Mouse (Mus musculus): Measurements from ENCODE around the gene Erbb3. TPM values are rescaled to one million over a fixed set of nuclear protein-coding genes. Genes with fewer than 3 reads are reported as not detected.

The Erbb3 gene
- polyA plus RNA-seq, 1 experiment from 2014 or later: 1.2 TPM

- no peaks in the 10 kb centered on the region; the same call in none of the 2 replicates for H3K4me1 ChIP-seq (replicated peaks; ENCODE audit: control insufficient read depth, insufficient read depth, low read length)
- no peaks in the 10 kb centered on the region for H3K27me3 ChIP-seq (ENCODE audit: control insufficient read depth, insufficient read depth, low read length)
- peak; percentile 93 for DNase-seq (ENCODE audit: low spot score)
- H3K4me2 ChIP-seq (ENCODE audit: low read depth, low read length, severe bottlenecking): peak within 1 kb of the TSS; percentile 65
- H3K9ac ChIP-seq (ENCODE audit: low read length): peak within 1 kb of the TSS; percentile 94
- peak within 1 kb of the TSS; percentile 96 for H3K27ac ChIP-seq (ENCODE audit: low read depth, low read length)
- WGBS: under 1% methylated on average over 49 of the region's 50 CpGs
- peaks cover 9% of the 10 kb centered on the region; the same call in 1 of the 2 replicates for H3K36me3 ChIP-seq (ENCODE audit: control insufficient read depth, insufficient read depth, low read length)
- ATAC-seq (replicated peaks; ENCODE audit: low FRiP score): peak; percentile 89
- no peaks in the 10 kb centered on the region for H3K9me3 ChIP-seq (ENCODE audit: control insufficient read depth, low read length)
- peak within 1 kb of the TSS; percentile 81 for H3K4me3 ChIP-seq (ENCODE audit: low read depth, low read length)
Observed at GRCm38 (mm10) chr10:128547361-128548032, 42.0 kb downstream of the Erbb3 start, which contains the start of gene Zc3h10. TSS of gene Zc3h10 (minus strand) at chr10:128547774.

DNA sequence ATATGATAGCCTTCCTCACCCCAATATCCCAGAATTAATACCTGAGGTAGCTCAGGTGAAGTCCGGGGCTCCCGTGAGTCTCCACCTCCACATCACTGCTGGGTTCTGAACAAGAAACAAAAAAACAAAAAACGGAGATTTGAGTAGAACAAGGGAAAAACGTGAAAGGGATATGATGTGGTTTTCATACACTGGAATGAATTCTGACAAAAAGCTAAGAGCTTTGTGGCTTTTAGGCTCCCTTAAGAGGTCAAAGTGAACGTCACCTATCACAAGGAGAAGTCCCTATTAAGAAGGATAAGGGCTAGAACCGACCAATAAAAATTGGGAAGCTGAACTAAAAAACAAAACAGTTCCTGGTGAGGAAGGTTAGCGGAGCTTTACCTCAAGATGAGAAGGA lies 42.7 kb downstream of the Erbb3 start:
- Histone ChIP-seq H3K9ac (ENCODE audit: low read length) (peak overlapping the region; percentile 94), H3K36me3 (ENCODE audit: control insufficient read depth, insufficient read depth, low read length) (peaks cover 9% of the 10 kb centered on the region; the same call in 1 of the 2 replicates), H3K9me3 (ENCODE audit: control insufficient read depth, low read length) (no peaks in the 10 kb centered on the region), H3K27me3 (ENCODE audit: control insufficient read depth, insufficient read depth, low read length) (no peaks in the 10 kb centered on the region), H3K4me1 (replicated peaks; ENCODE audit: control insufficient read depth, insufficient read depth, low read length) (no peaks in the 10 kb centered on the region; the same call in none of the 2 replicates), H3K4me2 (ENCODE audit: low read depth, low read length, severe bottlenecking) (peak overlapping the region; percentile 65), H3K4me3 (ENCODE audit: low read depth, low read length) (peak overlapping the region; percentile 81), H3K27ac (ENCODE audit: low read depth, low read length) (no peak overlapping the region)
- ATAC-seq (replicated peaks; ENCODE audit: low FRiP score): no peak
- no peak for DNase-seq (ENCODE audit: low spot score)
- WGBS: 22% methylated on average over 7 of the region's 7 CpGs

- 16% methylated on average over 4 of the region's 4 CpGs for WGBS
- no peak for DNase-seq (ENCODE audit: low spot score)
- no peak overlapping the region for H3K9ac ChIP-seq (ENCODE audit: low read length)
Observed at GRCm38 (mm10) chr10:128546361-128546760, 43.1 kb downstream of the Erbb3 start.

DNA sequence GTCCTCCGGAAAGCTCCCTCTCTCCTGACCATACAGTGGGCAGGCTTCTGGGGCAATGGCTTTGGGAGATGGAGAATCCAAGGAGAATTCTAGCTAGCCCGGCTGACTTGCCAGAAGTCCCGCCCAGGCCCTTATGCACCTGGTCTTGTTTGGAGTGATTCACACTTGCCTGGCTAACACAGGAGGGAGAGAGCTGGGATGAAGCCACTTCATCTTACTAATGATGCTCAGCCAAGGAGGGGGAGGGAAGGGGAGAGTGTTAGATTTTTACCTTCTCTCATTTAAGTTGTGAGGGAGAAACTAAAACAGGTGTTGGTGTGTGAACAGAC lies 43.9 kb downstream of the Erbb3 start:
- DNase-seq (ENCODE audit: low spot score) (no peak), ATAC-seq (replicated peaks; ENCODE audit: low FRiP score) (no peak)
- Histone ChIP-seq H3K27ac (ENCODE audit: low read depth, low read length) (no peak overlapping the region), H3K9ac (ENCODE audit: low read length) (no peak overlapping the region), H3K4me2 (ENCODE audit: low read depth, low read length, severe bottlenecking) (no peak overlapping the region), H3K4me1 (replicated peaks; ENCODE audit: control insufficient read depth, insufficient read depth, low read length) (no peaks in the 10 kb centered on the region; the same call in none of the 2 replicates), H3K36me3 (ENCODE audit: control insufficient read depth, insufficient read depth, low read length) (peaks cover 9% of the 10 kb centered on the region; the same call in 1 of the 2 replicates), H3K27me3 (ENCODE audit: control insufficient read depth, insufficient read depth, low read length) (no peaks in the 10 kb centered on the region), H3K4me3 (ENCODE audit: low read depth, low read length) (no peak overlapping the region), H3K9me3 (ENCODE audit: control insufficient read depth, low read length) (no peaks in the 10 kb centered on the region)
- WGBS: 90% methylated on average over 3 of the region's 3 CpGs

More at GRCm38 (mm10) chr10:128546361-128546760, 43.1 kb downstream of the Erbb3 start:
- Histone ChIP-seq H3K27ac (ENCODE audit: low read depth, low read length) (no peak overlapping the region), H3K4me1 (replicated peaks; ENCODE audit: control insufficient read depth, insufficient read depth, low read length) (no peaks in the 10 kb centered on the region; the same call in none of the 2 replicates), H3K27me3 (ENCODE audit: control insufficient read depth, insufficient read depth, low read length) (no peaks in the 10 kb centered on the region), H3K4me3 (ENCODE audit: low read depth, low read length) (peak overlapping the region; percentile 81), H3K36me3 (ENCODE audit: control insufficient read depth, insufficient read depth, low read length) (peaks cover 9% of the 10 kb centered on the region; the same call in 1 of the 2 replicates), H3K4me2 (ENCODE audit: low read depth, low read length, severe bottlenecking) (peak overlapping the region; percentile 65; the same call in 1 of the 2 replicates), H3K9me3 (ENCODE audit: control insufficient read depth, low read length) (no peaks in the 10 kb centered on the region)
- no peak for ATAC-seq (replicated peaks; ENCODE audit: low FRiP score)

- no peak overlapping the region for H3K4me3 ChIP-seq (ENCODE audit: low read depth, low read length)
- DNase-seq (ENCODE audit: low spot score) (no peak), ATAC-seq (replicated peaks; ENCODE audit: low FRiP score) (no peak)
- WGBS: 96% methylated on average over 37 of the region's 37 CpGs
- H3K36me3 ChIP-seq (ENCODE audit: control insufficient read depth, insufficient read depth, low read length): peaks cover 9% of the 10 kb centered on the region; the same call in 1 of the 2 replicates
- H3K4me2 ChIP-seq (ENCODE audit: low read depth, low read length, severe bottlenecking): no peak overlapping the region
- no peak overlapping the region for H3K27ac ChIP-seq (ENCODE audit: low read depth, low read length)
- no peaks in the 10 kb centered on the region for H3K27me3 ChIP-seq (ENCODE audit: control insufficient read depth, insufficient read depth, low read length)
- H3K9me3 ChIP-seq (ENCODE audit: control insufficient read depth, low read length): no peaks in the 10 kb centered on the region
- H3K9ac ChIP-seq (ENCODE audit: low read length): no peak overlapping the region
- no peaks in the 10 kb centered on the region; the same call in none of the 2 replicates for H3K4me1 ChIP-seq (replicated peaks; ENCODE audit: control insufficient read depth, insufficient read depth, low read length)
Observed at GRCm38 (mm10) chr10:128544674-128545569, 44.5 kb downstream of the Erbb3 start.

DNA sequence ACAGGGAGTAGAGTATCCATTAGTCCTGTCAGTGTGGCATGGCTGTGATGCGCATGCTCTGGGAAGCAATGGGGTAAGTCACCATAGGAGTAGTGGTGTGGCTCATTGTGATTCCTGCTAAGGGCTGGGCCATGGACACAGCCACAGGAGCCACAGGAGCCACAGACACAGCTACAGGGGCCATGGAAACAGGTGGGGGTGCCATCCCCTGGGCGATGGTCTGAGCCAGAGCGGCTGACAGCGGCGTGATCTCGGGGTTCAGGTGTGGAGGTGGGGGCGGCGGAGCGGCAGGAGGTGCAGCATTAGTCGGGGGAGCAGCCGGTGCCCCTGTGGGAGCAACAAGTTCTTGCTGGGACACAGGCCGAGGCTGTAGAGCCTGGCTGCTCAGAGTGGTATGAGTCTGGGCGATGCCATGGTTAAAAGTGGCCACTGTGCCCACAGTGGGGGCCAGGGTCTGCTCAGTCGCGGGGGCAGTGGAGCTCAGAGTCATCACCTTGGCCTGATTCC lies 45.2 kb downstream of the Erbb3 start:
- Histone ChIP-seq H3K27ac (ENCODE audit: low read depth, low read length) (no peak overlapping the region), H3K9ac (ENCODE audit: low read length) (no peak overlapping the region), H3K4me1 (replicated peaks; ENCODE audit: control insufficient read depth, insufficient read depth, low read length) (no peaks in the 10 kb centered on the region; the same call in none of the 2 replicates), H3K4me3 (ENCODE audit: low read depth, low read length) (no peak overlapping the region), H3K27me3 (ENCODE audit: control insufficient read depth, insufficient read depth, low read length) (no peaks in the 10 kb centered on the region), H3K36me3 (ENCODE audit: control insufficient read depth, insufficient read depth, low read length) (peaks cover 9% of the 10 kb centered on the region; the same call in 1 of the 2 replicates), H3K4me2 (ENCODE audit: low read depth, low read length, severe bottlenecking) (no peak overlapping the region), H3K9me3 (ENCODE audit: control insufficient read depth, low read length) (no peaks in the 10 kb centered on the region)
- DNase-seq (ENCODE audit: low spot score) (no peak), ATAC-seq (replicated peaks; ENCODE audit: low FRiP score) (no peak)
- 95% methylated on average over 15 of the region's 15 CpGs for WGBS

- H3K4me1 ChIP-seq (replicated peaks; ENCODE audit: control insufficient read depth, insufficient read depth, low read length): no peaks in the 10 kb centered on the region; the same call in none of the 2 replicates
- H3K9ac ChIP-seq (ENCODE audit: low read length): no peak overlapping the region
- WGBS: 86% methylated on average over 2 of the region's 2 CpGs
- DNase-seq (ENCODE audit: low spot score) (no peak), ATAC-seq (replicated peaks; ENCODE audit: low FRiP score) (no peak)
- peaks cover 9% of the 10 kb centered on the region; the same call in 1 of the 2 replicates for H3K36me3 ChIP-seq (ENCODE audit: control insufficient read depth, insufficient read depth, low read length)
- no peak overlapping the region for H3K27ac ChIP-seq (ENCODE audit: low read depth, low read length)
- H3K27me3 ChIP-seq (ENCODE audit: control insufficient read depth, insufficient read depth, low read length): no peaks in the 10 kb centered on the region
- H3K9me3 ChIP-seq (ENCODE audit: control insufficient read depth, low read length): no peaks in the 10 kb centered on the region
- H3K4me2 ChIP-seq (ENCODE audit: low read depth, low read length, severe bottlenecking): no peak overlapping the region
- no peak overlapping the region for H3K4me3 ChIP-seq (ENCODE audit: low read depth, low read length)
Observed at GRCm38 (mm10) chr10:128543100-128543499, 46.4 kb downstream of the Erbb3 start.

DNA sequence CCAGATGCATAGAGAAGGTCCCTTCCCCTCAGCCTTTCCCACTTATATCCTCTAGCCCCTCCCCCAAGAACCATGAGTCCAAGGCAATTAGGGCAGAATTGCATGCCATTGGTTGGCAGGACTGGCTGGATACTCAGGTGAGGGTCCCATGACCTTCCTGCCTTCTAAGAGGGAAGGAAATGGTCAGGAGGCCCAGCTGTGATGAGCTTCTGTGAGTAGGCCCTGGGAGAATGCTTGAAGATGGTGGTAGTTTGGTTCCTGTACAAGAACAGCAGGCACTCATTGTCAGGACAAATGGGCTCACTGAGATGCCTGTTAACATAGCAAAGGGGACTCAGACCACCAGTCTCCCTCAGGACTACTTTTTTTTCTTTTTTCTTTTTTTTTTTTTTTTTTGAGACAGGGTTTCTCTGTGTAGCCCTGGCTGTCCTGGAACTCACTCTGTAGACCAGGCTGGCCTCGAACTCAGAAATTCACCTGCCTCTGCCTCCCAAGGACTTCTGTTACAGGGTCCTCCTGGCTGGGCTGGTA lies 51.0 kb downstream of the Erbb3 start:
- Histone ChIP-seq H3K36me3 (ENCODE audit: control insufficient read depth, insufficient read depth, low read length) (peaks cover under 1% of the 10 kb centered on the region; the same call in 1 of the 2 replicates), H3K9ac (ENCODE audit: low read length) (no peak overlapping the region), H3K4me3 (ENCODE audit: low read depth, low read length) (no peak overlapping the region), H3K4me2 (ENCODE audit: low read depth, low read length, severe bottlenecking) (no peak overlapping the region), H3K27ac (ENCODE audit: low read depth, low read length) (no peak overlapping the region), H3K27me3 (ENCODE audit: control insufficient read depth, insufficient read depth, low read length) (no peaks in the 10 kb centered on the region), H3K4me1 (replicated peaks; ENCODE audit: control insufficient read depth, insufficient read depth, low read length) (no peaks in the 10 kb centered on the region), H3K9me3 (ENCODE audit: control insufficient read depth, low read length) (no peaks in the 10 kb centered on the region)
- ATAC-seq (replicated peaks; ENCODE audit: low FRiP score) (no peak), DNase-seq (ENCODE audit: low spot score) (no peak)
- WGBS: 90% methylated on average over 1 of the region's 1 CpGs

Measured in forebrain, embryonic 11.5 days (tissue).